8 mouse cellular contexts compared by ENCODE assay signal in the genomic region with DNA sequence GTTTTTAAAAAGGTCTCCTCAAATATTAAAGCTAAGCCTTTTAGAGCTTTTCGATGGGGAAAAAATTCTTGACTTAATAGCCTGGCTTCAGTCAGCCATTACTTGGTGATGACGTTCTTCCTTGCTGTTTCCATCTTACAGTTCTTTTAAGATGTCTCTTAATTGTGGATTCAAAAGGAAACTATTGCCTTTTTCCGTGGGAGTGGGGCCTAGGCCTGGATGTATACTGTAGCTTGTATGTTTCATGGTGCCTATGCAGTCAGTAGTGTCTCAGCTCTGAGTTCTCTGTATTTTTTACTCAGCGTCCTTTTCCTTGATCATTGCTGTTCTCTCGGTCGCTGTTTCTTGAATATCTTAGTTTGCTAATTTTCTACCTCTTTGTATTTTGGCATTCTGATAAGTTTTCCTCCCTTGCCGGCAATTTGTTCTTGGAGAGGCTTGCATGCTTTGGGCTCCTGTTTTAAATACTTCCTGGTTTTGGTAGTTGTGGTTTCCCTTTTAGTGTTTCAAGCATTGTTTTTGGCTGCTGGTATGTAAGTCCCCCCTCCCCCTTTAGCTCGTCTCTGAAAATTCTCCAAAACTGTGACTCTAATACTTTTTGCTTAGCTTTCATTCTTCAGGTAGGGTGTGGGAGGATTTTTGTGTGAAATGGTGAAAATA. TPM values are rescaled to one million over a fixed set of nuclear protein-coding genes. Genes with fewer than 3 reads are reported as not detected.
A peak's percentile ranks its signal among the peaks of the same experiment; 100 is the strongest.
DNase-seq lines count a peak whose midpoint lies in the region; ATAC-seq and TF ChIP-seq lines count a peak whose summit lies in the region.

No protein-coding gene starts in this region.

- TF ChIP-seq CTCF in thymus, adult 2 months (IDR thresholded peaks at IDR 0.05; ENCODE audit: borderline replicate concordance, control insufficient read depth, extremely low read depth, insufficient read depth, low read length, poor library complexity), result no peak

- 0% methylated on average over 8 of the region's 8 CpGs for WGBS in thymus, adult 2 months
- WGBS in liver, embryonic 11.5 days, result 3% methylated on average over 8 of the region's 8 CpGs

- H3K9me3 ChIP-seq in liver, embryonic 11.5 days (ENCODE audit: control insufficient read depth, low read length), result no peaks in the 10 kb centered on the region

- peaks cover 12% of the 10 kb centered on the region for H3K4me1 ChIP-seq in thymus, adult 2 months (replicated peaks; ENCODE audit: control insufficient read depth, insufficient read depth, low read length)
- H3K4me1 ChIP-seq in liver, embryonic 11.5 days (replicated peaks; ENCODE audit: control insufficient read depth, insufficient read depth, low read length), result peaks cover 15% of the 10 kb centered on the region

- DNase-seq in cerebellum, adult 11-12 months, result peak; percentile 4
- no peak for DNase-seq in cerebellum, adult 8-10 months
- DNase-seq in thymus, adult 2 months, result no peak
- DNase-seq in thymus, postnatal 25 days, result no peak
- no peak for DNase-seq in liver, embryonic 11.5 days (ENCODE audit: low spot score)
- no peak for DNase-seq in urinary bladder, postnatal 25 days (ENCODE audit: low spot score)
- DNase-seq in c-Kit-positive CD71-positive TER-119-positive erythroid progenitor cells, embryonic 14.5 days (ENCODE audit: low spot score), result no peak
- DNase-seq in embryo, embryonic 11 days, result no peak

- H3K9ac ChIP-seq in liver, embryonic 11.5 days (ENCODE audit: low read depth, low read length), result peak overlapping the region; percentile 99

- no peak for TF ChIP-seq POLR2A in thymus, adult 2 months (IDR thresholded peaks at IDR 0.05; ENCODE audit: control insufficient read depth, extremely low read depth, insufficient read depth, low read length, poor library complexity)

- H3K4me3 ChIP-seq in thymus, adult 2 months (ENCODE audit: control insufficient read depth, insufficient read depth, low read length), result peak overlapping the region; percentile 82
- H3K4me3 ChIP-seq in liver, embryonic 11.5 days (ENCODE audit: low read depth, low read length), result peak overlapping the region; percentile 99

- H3K4me2 ChIP-seq in liver, embryonic 11.5 days, result peak overlapping the region; percentile 97

- ATAC-seq in liver, embryonic 11.5 days (replicated peaks; ENCODE audit: low FRiP score), result no peak

- H3K36me3 ChIP-seq in thymus, adult 2 months (ENCODE audit: control insufficient read depth, insufficient read depth, low read length), result peaks cover 21% of the 10 kb centered on the region
- H3K36me3 ChIP-seq in liver, embryonic 11.5 days (ENCODE audit: control insufficient read depth, insufficient read depth, low read length), result peaks cover 25% of the 10 kb centered on the region

- no peaks in the 10 kb centered on the region for H3K27me3 ChIP-seq in thymus, adult 2 months (ENCODE audit: control insufficient read depth, insufficient read depth, low read length)
- no peaks in the 10 kb centered on the region for H3K27me3 ChIP-seq in liver, embryonic 11.5 days (replicated peaks; ENCODE audit: control insufficient read depth, insufficient read depth, low read length)

- peak overlapping the region; percentile 36 for H3K27ac ChIP-seq in thymus, adult 2 months (ENCODE audit: control insufficient read depth, insufficient read depth, low read length)
- H3K27ac ChIP-seq in liver, embryonic 11.5 days (ENCODE audit: low read depth, low read length), result peak overlapping the region; percentile 97; the same call in 1 of the 2 replicates

RNA-seq across cellular contexts. Expression of gene Srrm2, which starts 14.2 kb away (rescaled TPM):
- 874 and 1,056 TPM in 2 replicates for polyA plus RNA-seq in thymus, adult 2 months (2012; rRNA removed)
- 355 and 398 TPM in 2 replicates for polyA plus RNA-seq in liver, embryonic 11.5 days (2014; fragmentation: Nextera tagmentation; extraction: Ambion mirVana)

RNA-seq across cellular contexts. Expression of gene Flywch2, which starts 18.7 kb away (rescaled TPM):
- polyA plus RNA-seq in thymus, adult 2 months (2012; rRNA removed), result 2.3 and 4.0 TPM in 2 replicates
- 9.4 and 10.6 TPM in 2 replicates for polyA plus RNA-seq in liver, embryonic 11.5 days (2014; fragmentation: Nextera tagmentation; extraction: Ambion mirVana)

RNA-seq across cellular contexts. Expression of gene Elob, which starts 24.4 kb away (rescaled TPM):
- 639 and 815 TPM in 2 replicates for polyA plus RNA-seq in thymus, adult 2 months (2012; rRNA removed)
- 744 and 795 TPM in 2 replicates for polyA plus RNA-seq in liver, embryonic 11.5 days (2014; fragmentation: Nextera tagmentation; extraction: Ambion mirVana)

RNA-seq across cellular contexts. Expression of gene Prss33, which starts 31.3 kb away (rescaled TPM):
- polyA plus RNA-seq in thymus, adult 2 months (2012; rRNA removed), result 1.6 and 2.8 TPM in 2 replicates
- not detected in 2 replicates for polyA plus RNA-seq in liver, embryonic 11.5 days (2014; fragmentation: Nextera tagmentation; extraction: Ambion mirVana)

RNA-seq across cellular contexts. Expression of gene Flywch1, which starts 33.2 kb away (rescaled TPM):
- polyA plus RNA-seq in thymus, adult 2 months (2012; rRNA removed), result 32.0 and 33.6 TPM in 2 replicates
- polyA plus RNA-seq in liver, embryonic 11.5 days (2014; fragmentation: Nextera tagmentation; extraction: Ambion mirVana), result 39.1 and 42.3 TPM in 2 replicates
